Mouse (Mus musculus) T-cell, adult 66 days (primary cell): ENCODE measurements around the gene Ebf1. TPM values are rescaled to one million over a fixed set of nuclear protein-coding genes. Genes with fewer than 3 reads are reported as not detected.

Experiments used
- total RNA-seq, 2 experiments: library from RNA; stranded (reverse); gene quantifications; 3 replicates in 1 of 2; 4 replicates in 1 of 2; pipeline ENCODE4 v1.2.4; 2023

Ebf1 gene
- total RNA-seq, result 1 to 10 TPM in 1 of 2 experiments, under 1 TPM in 1; 0.30 to 1.5 TPM

GRCm38 (mm10) chr11:44616788-44617712 is at the start of gene Ebf1:
Gene Ebf1 (plus strand): TSS chr11:44617317.

Other genes with a start within 250 kb of the Ebf1 start
- not detected for gene Il12b, start 217.3 kb upstream of the Ebf1 start, total RNA-seq
- 10 to 100 TPM; 16.7 to 18.9 TPM for gene Ublcp1, start 146.8 kb upstream of the Ebf1 start, total RNA-seq
- 100 to 1,000 TPM; 156 to 169 TPM for gene Rnf145, start 98.4 kb upstream of the Ebf1 start, total RNA-seq